Mouse (Mus musculus): ENCODE measurements around the gene Shb.

- TF ChIP-seq CTCF (IDR thresholded peaks at IDR 0.05; ENCODE audit: insufficient read depth, low read length), result no peak
- no peak for TF ChIP-seq POLR2A (IDR thresholded peaks at IDR 0.05; ENCODE audit: borderline replicate concordance, extremely low read depth, low read depth, low read length)
Measured at GRCm38 (mm10) chr4:45492681-45493081, 39.6 kb downstream of the Shb start.

Measured in lung, adult 2 months (tissue).